Mouse (Mus musculus) c-Kit-positive CD71-positive TER-119-negative erythroid progenitor cells, embryonic 14.5 days (primary cell): ENCODE measurements at regions not wholly inside any gene's neighbourhood (a gene's known extent, or its start where the extent isn't known, plus 50 kb on each side); places are given as distances from the start of the nearest gene placed in this dataset.
A peak's percentile ranks its signal among the peaks of the same experiment; 100 is the strongest.

Source experiments
- DNase-seq: peaks from one replicate; pipeline ENCODE4 v3.0.0-alpha.2; 2013; ENCODE audit warnings: low read depth

DNA sequence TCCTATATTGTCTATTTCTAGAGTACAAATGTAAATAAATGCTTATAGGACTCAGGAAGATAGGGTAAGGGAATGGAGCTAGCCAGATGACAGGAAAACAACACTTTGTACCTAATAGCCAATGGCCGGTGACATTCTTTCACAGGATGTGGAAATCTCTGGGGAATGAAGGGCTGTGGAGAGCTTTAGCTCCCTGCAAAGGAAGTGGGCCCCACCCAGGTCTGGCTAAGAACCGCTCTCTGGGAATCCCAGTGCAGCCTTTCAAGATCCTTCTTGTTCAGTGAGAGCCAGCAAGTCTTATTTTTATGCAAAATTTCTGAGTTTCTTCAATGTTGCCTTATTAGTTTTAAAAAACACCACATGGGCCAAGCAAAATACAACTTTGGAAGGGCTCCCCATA lies 54.7 kb upstream of the Pappa2 start:
- DNase-seq, result no peak

DNA sequence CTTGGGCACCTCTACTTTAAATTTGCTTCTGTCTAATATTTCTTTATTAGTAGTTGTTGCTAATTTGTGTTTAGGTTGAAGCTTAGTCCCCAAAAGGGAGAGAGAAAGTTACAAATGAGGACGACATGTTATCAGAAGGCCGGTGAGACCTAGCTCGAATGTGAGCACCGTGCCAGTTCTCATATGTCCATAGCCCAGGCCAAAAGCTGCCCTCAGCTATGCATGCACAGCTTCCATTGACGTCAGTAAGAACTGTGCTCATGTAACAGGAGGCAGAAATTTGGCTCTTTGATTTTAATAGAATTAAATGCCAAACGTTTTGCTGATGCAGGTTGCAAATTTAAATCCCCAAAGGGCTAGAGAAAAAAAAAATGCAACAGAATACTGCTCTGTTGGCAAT lies 56.1 kb upstream of the Pappa2 start:
- no peak for DNase-seq

DNA sequence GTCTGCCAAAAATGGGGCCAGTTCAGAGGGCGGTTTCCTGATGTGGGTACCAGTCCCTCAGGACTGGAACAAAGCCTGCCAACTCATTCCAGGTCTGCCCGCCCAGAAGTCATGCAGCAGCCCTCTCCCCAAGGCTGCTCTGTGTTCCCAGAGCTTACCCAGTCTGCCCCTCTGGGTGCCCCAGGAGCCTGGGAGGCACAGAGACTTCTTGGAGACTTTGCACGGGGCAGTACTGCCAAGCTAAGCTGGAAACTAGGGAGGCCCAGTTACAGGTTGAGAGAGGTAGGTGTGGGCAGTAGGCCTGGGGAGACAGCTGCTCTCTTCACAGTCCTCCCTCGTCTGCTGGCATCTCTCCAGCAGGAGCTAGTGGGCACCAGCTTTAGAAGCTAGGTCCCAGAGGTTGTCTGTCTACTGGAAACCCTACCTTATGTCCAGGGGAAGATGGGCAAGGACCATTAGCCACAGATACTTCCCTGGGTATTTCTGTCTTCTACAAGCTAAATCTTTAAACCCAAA lies 65.6 kb upstream of the Pappa2 start:
- no peak for DNase-seq

DNA sequence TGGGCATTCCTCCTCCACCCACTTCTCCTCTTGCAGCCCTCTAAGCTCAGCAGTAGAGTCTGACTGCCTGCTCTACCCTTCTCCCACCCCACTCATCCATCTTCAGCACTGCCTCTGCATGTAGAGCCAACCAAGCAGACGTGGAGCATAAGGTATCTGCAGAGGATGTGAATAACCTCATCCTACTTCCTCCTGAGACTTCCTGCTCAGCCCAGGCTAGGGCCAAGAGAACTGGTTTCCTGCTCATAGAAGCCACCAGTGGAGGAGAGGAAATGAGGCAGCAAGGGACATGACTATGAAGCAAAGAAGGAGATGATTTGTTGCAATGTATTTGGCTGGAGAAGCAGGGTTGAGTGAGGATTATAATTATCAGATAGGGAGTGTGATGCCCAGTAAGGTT lies 84.7 kb upstream of the Pappa2 start:
- no peak for DNase-seq

DNA sequence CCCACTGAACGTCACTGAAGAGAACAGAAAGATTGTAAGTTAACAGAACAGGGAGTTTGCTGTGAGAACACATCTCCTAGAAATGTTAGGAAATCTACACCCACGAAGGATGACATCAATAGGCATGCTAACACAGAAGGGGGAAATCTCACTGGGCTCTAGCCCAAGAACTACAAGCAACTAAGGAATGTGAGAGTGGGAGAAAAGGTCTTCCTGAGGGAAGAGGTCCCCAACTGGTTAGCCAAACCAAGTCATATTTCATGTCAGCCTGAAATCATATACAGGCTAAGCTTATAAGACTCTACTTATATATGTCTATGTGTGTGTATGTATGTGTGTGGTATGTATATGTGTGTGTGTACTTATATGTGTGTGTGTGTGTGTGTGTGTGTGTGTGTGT lies 118.9 kb upstream of the Pappa2 start:
- no peak for DNase-seq

DNA sequence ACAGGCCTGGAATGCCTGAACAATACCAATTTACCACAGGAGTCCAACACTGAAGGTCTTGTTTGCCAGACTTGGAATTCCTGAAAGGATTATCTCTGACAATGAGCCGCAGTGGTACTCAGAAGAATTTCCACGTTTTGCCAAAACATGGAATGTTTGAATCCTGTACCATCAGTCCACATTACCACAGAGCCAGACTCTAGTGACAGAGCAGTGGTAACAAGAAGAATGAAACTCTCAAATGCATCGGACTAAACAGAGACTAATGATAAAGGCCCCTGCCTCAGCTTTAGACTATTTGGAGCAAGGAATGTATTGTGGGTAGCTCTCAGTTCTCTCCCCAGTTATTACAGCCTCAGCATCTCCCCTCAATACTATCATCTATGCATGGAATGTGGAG lies 109.9 kb upstream of the Cop1 start:
- no peak for DNase-seq

DNA sequence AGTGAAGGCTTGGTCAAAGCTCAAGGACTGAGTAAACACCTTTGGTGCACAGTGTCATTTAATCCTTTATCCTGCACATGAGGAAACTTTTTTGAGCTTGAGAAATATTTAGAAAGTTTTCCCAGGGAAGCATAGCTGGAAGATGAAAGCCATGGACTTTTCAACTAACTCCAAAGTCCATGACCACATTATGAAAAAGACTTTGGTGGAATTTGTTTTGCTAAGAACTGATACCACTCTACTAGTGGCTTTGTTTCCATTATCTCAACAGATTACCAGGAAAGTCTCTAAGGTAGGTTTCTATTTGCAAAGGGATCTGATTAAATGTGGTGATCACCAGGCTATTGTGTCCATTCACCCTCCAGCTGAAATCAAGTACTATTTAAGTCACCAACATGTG lies 107.2 kb upstream of the Cop1 start:
- no peak for DNase-seq

DNA sequence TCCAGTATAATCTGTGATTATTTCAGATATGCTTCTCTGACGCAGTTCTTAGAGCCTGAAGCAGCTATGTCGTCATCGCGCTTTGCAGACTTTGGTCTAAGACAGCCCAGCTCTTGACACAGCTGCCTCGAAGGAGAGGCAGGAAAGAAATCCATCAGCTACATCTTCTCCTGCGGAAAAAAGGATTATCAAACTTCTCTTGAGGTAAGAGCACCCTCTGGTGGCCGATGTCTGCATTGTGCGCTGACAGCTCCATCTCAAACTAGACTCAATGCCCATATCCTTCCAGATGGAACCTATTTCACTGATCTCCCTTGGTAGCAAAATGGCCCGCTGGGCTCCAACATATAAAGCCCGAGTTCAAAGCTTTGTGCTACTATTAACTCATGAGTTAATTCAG lies 96.8 kb upstream of the Cop1 start:
- DNase-seq, result peak; percentile 20

DNA sequence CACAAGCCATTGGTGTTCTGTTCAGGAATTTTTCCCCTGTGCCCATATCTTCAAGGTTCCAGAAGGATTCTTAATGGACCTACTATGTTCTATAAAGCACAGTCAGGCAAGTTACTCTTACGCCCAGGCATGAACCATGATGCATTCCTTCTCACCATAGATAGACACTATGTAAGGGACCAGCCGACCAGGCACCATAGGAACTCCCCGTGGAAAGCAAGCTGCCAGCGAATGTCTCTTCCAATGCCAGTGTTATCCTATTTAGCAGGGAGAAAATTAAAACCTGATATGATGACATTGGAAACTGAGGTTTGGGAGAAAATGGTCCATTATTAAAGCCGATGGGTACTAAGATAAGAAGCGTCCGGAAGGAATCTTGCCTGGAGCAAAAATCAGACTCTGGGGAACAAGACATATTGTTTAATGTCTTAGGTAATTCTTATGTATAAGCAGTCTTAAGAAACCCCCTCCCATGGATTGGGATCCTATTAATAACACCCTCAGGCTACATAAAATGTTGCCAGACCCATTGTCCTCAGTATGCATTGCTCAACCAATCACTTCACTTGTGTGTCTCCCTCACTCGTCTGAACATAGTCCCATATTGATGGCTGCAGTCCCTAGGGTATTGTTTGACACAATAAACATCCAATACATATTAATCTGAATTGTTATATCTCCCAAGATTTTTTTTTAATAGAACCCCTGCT lies 84.2 kb upstream of the Cop1 start:
- DNase-seq, result no peak

DNA sequence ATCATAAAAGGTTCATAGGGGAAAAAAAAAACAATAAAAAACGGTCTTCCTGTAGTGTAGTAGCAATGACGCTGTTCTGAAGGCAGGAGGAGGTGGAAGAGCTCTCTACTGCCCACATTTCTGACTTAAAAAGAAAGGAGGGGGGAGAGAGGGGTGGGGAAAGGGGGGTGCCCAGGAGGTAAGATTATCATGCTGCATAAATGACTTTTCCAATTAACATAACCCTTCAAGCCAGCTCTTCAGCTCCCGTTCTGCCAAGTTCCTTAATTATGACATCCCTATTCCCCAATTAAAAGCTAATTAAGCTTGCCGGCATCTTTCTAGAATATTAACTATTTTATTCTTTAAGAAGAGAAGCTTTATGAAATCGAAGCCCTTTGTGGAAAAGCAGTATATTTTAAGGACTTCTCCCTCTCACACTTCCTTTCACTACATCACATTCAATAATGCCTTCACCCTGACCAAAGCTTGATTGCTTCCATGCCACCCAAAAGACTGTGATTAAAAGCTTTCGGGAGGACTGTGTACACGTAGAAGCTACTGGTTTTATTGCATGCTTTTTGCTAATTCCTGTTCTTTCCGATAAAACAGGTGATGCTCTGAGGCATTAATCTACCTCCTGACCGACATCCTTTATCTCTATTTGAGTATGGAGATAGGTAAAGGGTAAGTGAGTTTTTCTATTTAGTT lies 83.5 kb upstream of the Cop1 start:
- no peak for DNase-seq

DNA sequence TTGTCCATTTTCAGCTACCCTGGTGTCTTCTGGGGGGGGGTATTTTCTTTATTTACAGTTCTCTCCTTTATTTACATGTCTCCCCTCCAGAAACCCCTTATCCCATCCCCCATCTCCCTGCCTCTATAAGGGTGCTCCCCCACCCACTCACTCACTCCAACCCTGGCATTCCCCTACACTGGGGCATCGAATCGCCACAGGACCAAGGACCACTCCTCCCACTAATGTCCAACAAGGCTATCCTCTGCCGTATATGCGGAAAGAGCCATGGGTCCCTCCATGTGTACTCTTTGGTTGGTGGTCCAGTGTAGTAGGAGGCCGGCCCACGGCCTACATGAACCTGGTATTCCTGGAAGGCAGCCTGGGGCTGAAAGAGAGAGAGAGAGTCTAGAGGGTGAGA lies 82.9 kb upstream of the Cop1 start:
- no peak for DNase-seq

DNA sequence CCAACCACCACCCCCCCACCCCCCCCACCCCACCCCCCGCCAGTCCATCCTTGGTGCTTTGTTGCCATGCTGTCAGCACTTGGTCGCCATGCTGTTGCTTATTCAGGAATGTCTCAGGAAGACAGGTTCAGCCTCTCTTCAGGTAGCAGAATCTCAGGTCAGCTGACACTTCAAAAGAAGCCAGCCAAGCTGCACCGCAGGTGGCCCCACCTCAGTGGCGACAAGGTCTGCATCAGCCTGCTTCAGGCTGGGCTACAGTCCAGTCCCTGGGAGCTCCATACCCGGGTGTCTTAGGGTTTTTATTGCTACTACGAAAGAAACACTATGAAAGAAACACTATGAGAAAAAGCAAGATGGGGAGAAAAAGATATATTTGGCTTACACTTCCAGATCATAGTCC lies 82.4 kb upstream of the Cop1 start:
- DNase-seq, result no peak

DNA sequence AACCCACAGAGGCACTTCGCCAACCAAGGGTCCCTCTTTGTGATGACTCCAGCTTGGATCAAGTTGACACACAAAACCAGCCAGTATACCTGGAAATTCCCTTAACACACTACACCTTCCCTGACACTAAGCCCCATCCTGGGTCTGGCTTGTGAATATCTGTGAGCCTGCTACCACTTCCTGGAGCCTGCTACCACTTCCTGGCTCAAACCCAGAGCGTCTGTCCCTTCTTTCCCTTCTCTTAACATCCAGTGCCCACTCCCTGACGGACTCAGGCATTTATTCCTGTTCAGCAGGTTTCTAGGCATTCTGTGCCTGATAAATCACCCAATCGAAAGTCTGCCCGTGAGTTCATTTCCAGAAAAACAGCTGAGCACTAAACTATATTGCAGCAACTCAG lies 81.8 kb upstream of the Cop1 start:
- DNase-seq, result no peak

DNA sequence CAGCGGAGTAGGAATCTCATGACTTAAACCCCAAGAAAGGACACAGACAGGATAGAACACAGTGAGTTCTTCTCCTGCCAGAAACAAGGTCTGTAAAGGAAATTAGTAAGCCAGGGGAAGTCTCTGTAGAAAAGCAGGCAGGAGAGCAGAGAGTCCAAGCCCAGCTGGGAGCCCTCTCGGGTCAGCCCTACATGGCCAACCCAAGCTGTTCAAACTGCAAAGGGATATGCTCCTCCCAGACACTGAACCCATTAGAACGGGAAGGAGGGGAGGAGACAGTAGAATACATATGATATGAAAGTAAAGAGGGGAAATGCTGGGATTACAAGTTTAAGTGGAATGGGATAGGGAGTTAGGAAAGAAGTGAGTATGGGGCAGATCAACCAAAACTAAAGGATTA lies 75.7 kb upstream of the Cop1 start:
- no peak for DNase-seq

DNA sequence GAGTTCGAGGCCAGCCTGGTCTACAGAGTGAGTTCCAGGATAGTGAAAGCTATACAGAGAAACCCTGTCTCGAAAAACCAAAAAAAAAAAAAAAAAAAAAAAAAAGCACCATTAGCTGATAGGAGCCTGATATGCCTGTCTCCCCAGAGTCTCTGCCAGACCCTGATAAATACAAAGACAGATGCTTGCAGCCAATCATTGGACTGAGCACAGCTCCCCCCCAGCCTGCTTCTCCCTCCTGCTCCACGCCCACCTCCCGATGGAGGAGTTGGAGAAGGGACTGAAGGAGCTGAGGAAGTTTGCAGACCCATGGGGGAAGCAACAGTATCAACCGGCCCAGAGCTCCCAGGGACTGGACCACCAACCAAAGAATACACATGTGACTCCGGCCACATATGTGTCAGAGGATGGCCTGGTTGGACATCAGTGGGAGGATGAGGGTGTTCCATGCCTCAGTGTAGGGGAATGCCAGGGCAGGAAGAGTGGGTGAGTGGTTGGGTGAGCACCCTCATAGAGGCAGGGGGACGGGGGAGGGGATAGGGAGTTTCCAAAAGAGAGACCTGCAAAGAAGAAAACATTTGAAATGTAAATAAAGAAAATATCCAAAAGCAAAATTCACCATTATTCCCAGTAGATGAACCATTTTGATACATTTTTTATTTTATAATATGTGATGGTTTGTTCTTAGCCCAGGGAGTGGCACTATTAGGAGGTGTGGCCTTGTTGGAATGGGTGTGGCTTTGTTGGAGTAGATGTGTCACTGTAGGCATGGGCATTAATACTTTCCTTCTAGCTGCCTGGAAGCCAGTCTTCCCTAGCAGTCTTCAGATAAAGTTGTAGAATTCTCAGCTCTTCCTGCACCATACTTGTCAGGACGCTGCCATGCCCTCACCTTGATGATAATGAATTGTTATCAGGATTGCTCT lies 71.8 kb upstream of the Cop1 start:
- peak; percentile 11 for DNase-seq

DNA sequence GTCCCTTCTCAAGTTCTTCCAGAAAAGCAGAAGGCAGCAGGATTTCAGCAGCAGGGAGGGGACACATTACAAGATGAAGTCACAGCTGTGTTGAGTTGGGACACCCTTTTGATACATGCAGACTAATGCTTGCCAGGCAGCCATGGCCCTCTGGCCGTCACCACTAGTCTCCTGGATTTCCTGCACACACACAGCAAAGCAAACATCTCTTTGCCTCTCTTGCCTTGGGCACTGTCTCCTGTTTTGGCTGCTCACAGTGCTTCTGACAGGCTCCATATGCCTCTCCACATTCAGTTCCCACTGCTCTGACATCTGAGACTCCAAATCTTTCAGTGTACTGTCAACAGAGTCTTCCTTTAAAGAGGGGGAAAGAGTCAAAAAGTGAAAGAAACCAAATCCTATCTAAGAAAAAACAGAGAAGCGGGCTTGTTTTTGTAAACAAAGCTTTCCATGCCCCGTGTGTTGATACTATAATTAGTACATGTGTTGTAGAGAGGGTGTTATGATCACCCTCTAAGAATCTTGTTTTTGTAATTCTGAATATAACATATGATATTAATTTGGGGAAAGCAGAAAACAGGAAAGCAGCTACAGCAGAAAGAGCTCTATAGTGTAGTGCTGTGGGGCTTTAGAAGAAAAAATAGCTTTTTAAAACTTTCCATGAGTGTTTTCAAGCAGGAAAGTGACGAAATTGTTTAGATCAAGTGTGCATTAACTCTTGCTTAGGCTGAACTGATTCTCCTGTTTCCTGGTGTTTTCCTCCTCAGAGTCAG lies 68.8 kb upstream of the Cop1 start:
- no peak for DNase-seq

DNA sequence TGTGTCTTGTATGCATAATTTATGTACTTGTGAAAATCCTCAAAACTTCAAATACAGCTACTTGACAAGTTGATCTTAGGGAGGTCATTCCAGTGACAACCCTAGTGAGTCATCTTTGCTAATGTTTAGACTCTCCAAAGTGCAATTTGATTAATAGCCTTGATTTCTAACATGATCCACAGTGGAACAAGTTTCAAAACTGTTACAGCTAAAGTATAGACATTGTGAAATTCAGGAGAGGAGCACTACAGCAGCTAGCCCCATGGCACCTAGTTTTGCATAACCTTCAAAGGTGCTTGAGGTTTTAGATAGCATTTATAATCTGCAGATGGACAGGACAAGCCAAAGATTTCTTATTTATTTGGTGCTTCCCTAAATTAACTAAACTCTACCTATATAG lies 50.1 kb upstream of the Cop1 start:
- no peak for DNase-seq
